Mouse (Mus musculus): ENCODE measurements around the gene Tspan33. TPM values are rescaled to one million over a fixed set of nuclear protein-coding genes. Genes with fewer than 3 reads are reported as not detected.

Gene Tspan33
- total RNA-seq, 2 experiments from 2014 or later: 31.7 to 34.8 TPM

- DNase-seq (ENCODE audit: low spot score in 2 of 2): no peak
- no peak overlapping the region for H3K27ac ChIP-seq
- no peak for TF ChIP-seq CTCF (conservative IDR thresholded peaks at IDR 0.05)
- H3K4me3 ChIP-seq: no peak overlapping the region
Observed at GRCm38 (mm10) chr6:29681853-29682252, 12.2 kb upstream of the Tspan33 start.

GRCm38 (mm10) chr6:29684686-29685085, 9.3 kb upstream of the Tspan33 start:
- H3K27ac ChIP-seq: no peak overlapping the region
- H3K4me3 ChIP-seq: no peak overlapping the region
- DNase-seq (ENCODE audit: low spot score in 2 of 2): no peak
- no peak for TF ChIP-seq CTCF (conservative IDR thresholded peaks at IDR 0.05)

GRCm38 (mm10) chr6:29685952-29686351, 8.1 kb upstream of the Tspan33 start:
- Histone ChIP-seq H3K27ac (no peak overlapping the region), H3K4me3 (no peak overlapping the region)
- no peak for DNase-seq (ENCODE audit: low spot score in 2 of 2)
- TF ChIP-seq CTCF (conservative IDR thresholded peaks at IDR 0.05): no peak

- no peak for DNase-seq (ENCODE audit: low spot score in 2 of 2)
- TF ChIP-seq CTCF (conservative IDR thresholded peaks at IDR 0.05): no peak
- H3K27ac ChIP-seq: no peak overlapping the region
- no peak overlapping the region for H3K4me3 ChIP-seq
Observed at GRCm38 (mm10) chr6:29689458-29689857, 4.6 kb upstream of the Tspan33 start.

GRCm38 (mm10) chr6:29694375-29695289, 610 bp downstream of the Tspan33 start:
- Histone ChIP-seq H3K4me3 (peak overlapping the region; percentile 75), H3K27ac (peak overlapping the region; percentile 84)
- no peak for DNase-seq (ENCODE audit: low spot score in 2 of 2)
- TF ChIP-seq CTCF (conservative IDR thresholded peaks at IDR 0.05): no peak

- peak in 1 of 2 experiments; percentile 46 for DNase-seq (ENCODE audit: low spot score in 2 of 2)
- no peak for TF ChIP-seq CTCF (conservative IDR thresholded peaks at IDR 0.05)
- Histone ChIP-seq H3K27ac (peak overlapping the region; percentile 84), H3K4me3 (peak overlapping the region; percentile 75)
Observed at GRCm38 (mm10) chr6:29695290-29695674, 1.3 kb downstream of the Tspan33 start.

GRCm38 (mm10) chr6:29695975-29696374, 2.0 kb downstream of the Tspan33 start:
- no peak for TF ChIP-seq CTCF (conservative IDR thresholded peaks at IDR 0.05)
- H3K27ac ChIP-seq: peak overlapping the region; percentile 84; the same call in 1 of the 2 replicates
- DNase-seq (ENCODE audit: low spot score in 2 of 2): no peak
- H3K4me3 ChIP-seq: peak overlapping the region; percentile 75

- TF ChIP-seq CTCF (conservative IDR thresholded peaks at IDR 0.05): no peak
- Histone ChIP-seq H3K27ac (no peak overlapping the region), H3K4me3 (no peak overlapping the region)
- no peak for DNase-seq (ENCODE audit: low spot score in 2 of 2)
Observed at GRCm38 (mm10) chr6:29697139-29697538, 3.1 kb downstream of the Tspan33 start.

- no peak overlapping the region for H3K27ac ChIP-seq
- no peak overlapping the region for H3K4me3 ChIP-seq
- no peak for TF ChIP-seq CTCF (conservative IDR thresholded peaks at IDR 0.05)
- no peak for DNase-seq (ENCODE audit: low spot score in 2 of 2)
Observed at GRCm38 (mm10) chr6:29697548-29697947, 3.5 kb downstream of the Tspan33 start.

GRCm38 (mm10) chr6:29699085-29699745, 5.2 kb downstream of the Tspan33 start:
- DNase-seq (ENCODE audit: low spot score in 2 of 2): no peak
- no peak for TF ChIP-seq CTCF (conservative IDR thresholded peaks at IDR 0.05)
- Histone ChIP-seq H3K27ac (no peak overlapping the region), H3K4me3 (no peak overlapping the region)

GRCm38 (mm10) chr6:29701051-29701450, 7.0 kb downstream of the Tspan33 start:
- no peak for DNase-seq (ENCODE audit: low spot score in 2 of 2)
- no peak overlapping the region for H3K4me3 ChIP-seq
- no peak for TF ChIP-seq CTCF (conservative IDR thresholded peaks at IDR 0.05)

GRCm38 (mm10) chr6:29702126-29702525, 8.1 kb downstream of the Tspan33 start:
- no peak overlapping the region for H3K27ac ChIP-seq
- no peak for DNase-seq (ENCODE audit: low spot score in 2 of 2)
- no peak for TF ChIP-seq CTCF (conservative IDR thresholded peaks at IDR 0.05)
- no peak overlapping the region for H3K4me3 ChIP-seq

More at GRCm38 (mm10) chr6:29701051-29701450, 7.0 kb downstream of the Tspan33 start:
- H3K27ac ChIP-seq: no peak overlapping the region

GRCm38 (mm10) chr6:29704143-29704542, 10.1 kb downstream of the Tspan33 start:
- no peak for TF ChIP-seq CTCF (conservative IDR thresholded peaks at IDR 0.05)
- H3K27ac ChIP-seq: no peak overlapping the region
- H3K4me3 ChIP-seq: no peak overlapping the region
- DNase-seq (ENCODE audit: low spot score in 2 of 2): no peak
